Mouse (Mus musculus): Measurements from ENCODE around the gene Pick1. TPM values are rescaled to one million over a fixed set of nuclear protein-coding genes. Genes with fewer than 3 reads are reported as not detected.

The Pick1 gene
- total RNA-seq (2023) = 10 to 100 TPM; 38.4 to 39.1 TPM

GRCm38 (mm10) chr15:79229058-79229821 is at the start of gene Pick1, which contains the start of gene Gm49486:
TSS of gene Pick1 (plus strand) at chr15:79229173.
TSS of gene Gm49486 (plus strand) at chr15:79229391.

DNA sequence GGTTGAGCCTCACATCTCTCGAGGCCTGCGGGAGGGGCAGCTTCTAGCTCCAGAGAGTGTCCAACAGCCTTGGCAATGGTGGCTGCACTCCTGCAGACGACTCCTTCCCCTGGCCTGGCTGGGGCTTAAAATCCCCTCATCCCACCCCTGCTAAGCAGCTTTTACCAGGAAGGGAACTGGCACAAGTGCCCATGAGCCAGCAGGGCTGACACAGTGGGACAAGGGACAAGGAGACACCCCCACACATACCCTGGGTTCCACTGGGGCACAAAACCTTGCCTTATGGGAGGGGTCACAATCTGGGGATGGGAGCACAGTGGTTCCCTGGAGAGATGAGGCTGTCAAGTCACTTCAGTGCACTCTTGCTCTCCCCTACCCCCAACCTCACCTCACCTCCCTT is 25.7 kb downstream of the Pick1 start, which contains the start of gene Slc16a8:
TSS of gene Slc16a8 (minus strand) at position 101 of the 400 bp plus-strand sequence.

DNA sequence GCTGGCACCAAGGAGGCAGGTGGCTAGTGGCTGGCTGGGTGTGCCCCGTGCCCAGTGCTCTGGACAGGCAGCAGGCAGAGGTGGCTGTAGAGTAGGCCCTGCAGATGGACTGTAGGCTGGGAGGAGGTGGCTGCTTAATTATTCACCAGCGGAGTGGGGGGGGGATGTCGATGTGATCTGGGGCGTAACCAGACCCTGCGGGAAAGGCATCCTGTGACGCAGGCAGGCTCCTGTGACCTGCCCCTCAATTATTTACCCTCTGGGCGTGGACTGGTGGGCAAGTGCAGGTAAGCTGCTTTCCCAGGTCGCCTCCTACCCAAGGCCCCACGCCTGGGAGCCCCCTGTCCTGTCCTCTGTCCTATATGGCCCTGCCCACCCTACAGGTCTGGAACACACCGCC is 56.4 kb downstream of the Pick1 start, which contains the start of gene Baiap2l2:
TSS of gene Baiap2l2 (minus strand) at position 139 of the 400 bp plus-strand sequence.

Other genes starting within 250 kb of the Pick1 start
- gene H1f0, start 200.7 kb upstream of the Pick1 start, total RNA-seq (2023) = 1 to 10 TPM; 1.9 to 2.1 TPM
- not detected for gene Galr3, start 187.3 kb upstream of the Pick1 start, total RNA-seq (2023)
- 10 to 100 TPM; 38.2 to 38.8 TPM for gene Ankrd54, start 166.3 kb upstream of the Pick1 start, total RNA-seq (2023)
- 100 to 1,000 TPM; 114 to 115 TPM for gene Eif3l, start 154.0 kb upstream of the Pick1 start, total RNA-seq (2023)
- gene Micall1, start 120.3 kb upstream of the Pick1 start, total RNA-seq (2023) = 10 to 100 TPM; 50.9 to 53.1 TPM
- 10 to 100 TPM; 56.6 to 57.0 TPM for gene Polr2f, start 88.2 kb upstream of the Pick1 start, total RNA-seq (2023)
- gene 1700088E04Rik, start 87.9 kb upstream of the Pick1 start, total RNA-seq (2023) = not detected
- not detected for gene Sox10, start 63.9 kb upstream of the Pick1 start, total RNA-seq (2023)
- 1 to 10 TPM; 1.1 to 1.6 TPM for gene Gm49486, start 218 bp downstream of the Pick1 start, total RNA-seq (2023)
- not detected for gene Slc16a8, start 25.6 kb downstream of the Pick1 start, total RNA-seq (2023)
- gene Baiap2l2, start 56.4 kb downstream of the Pick1 start, total RNA-seq (2023) = not detected
- gene Pla2g6, start 99.2 kb downstream of the Pick1 start, total RNA-seq (2023) = 10 to 100 TPM; 13.9 to 17.1 TPM
- gene Maff, start 117.4 kb downstream of the Pick1 start, total RNA-seq (2023) = 10 to 100 TPM; 19.4 to 43.8 TPM
- gene Tmem184b, start 174.4 kb downstream of the Pick1 start, total RNA-seq (2023) = 10 to 100 TPM; 34.2 to 39.4 TPM
- gene Csnk1e, start 226.4 kb downstream of the Pick1 start, total RNA-seq (2023) = 10 to 100 TPM; 25.2 to 39.6 TPM

Data from B cell, adult 67 days (primary cell).